ENCODE assay signal across 20 mouse cellular contexts in genomic region chr12:12588771-12589370, GRCm38 (mm10).
DNase-seq lines count a peak whose midpoint lies in the region; ATAC-seq lines count a peak whose summit lies in the region.
"Had no signal": no experiment of that assay in that cellular context is flagged by ENCODE, and none has a peak within 500 bp of the region (broad histone marks: within the 10 kb centered on the region; RNA-seq: fewer than 3 reads in every experiment).

No protein-coding gene starts in this region.

- H3K27me3 ChIP-seq in limb, embryonic 10.5 days (ENCODE audit: low read depth, poor library complexity, severe bottlenecking), result no peaks in the 10 kb centered on the region
- H3K27me3 ChIP-seq: embryonic facial prominence, embryonic 12.5 days; hindbrain, embryonic 13.5 days; megakaryocyte, embryonic 14.5 days; midbrain, embryonic 15.5 days had no signal

- H3K36me3 ChIP-seq in limb, embryonic 10.5 days, result no peaks in the 10 kb centered on the region
- H3K36me3 ChIP-seq: embryonic facial prominence, embryonic 12.5 days; hindbrain, embryonic 13.5 days; midbrain, embryonic 15.5 days had no signal

- H3K4me3 ChIP-seq in limb, embryonic 10.5 days, result no peak overlapping the region; the same call in 1 of the 2 replicates
- H3K4me3 ChIP-seq: embryonic facial prominence, embryonic 12.5 days; hindbrain, embryonic 13.5 days; megakaryocyte, embryonic 14.5 days; midbrain, embryonic 15.5 days; myocyte had no signal

- DNase-seq in gastrocnemius, postnatal 25 days, result peak; percentile 5
- DNase-seq in gastrocnemius, postnatal 10 days, result no peak
- DNase-seq in embryo, embryonic 10.5 days (ENCODE audit: low spot score), result peak; percentile 43
- peak; percentile 72 for DNase-seq in limb, embryonic 10.5 days (ENCODE audit: low spot score)
- no peak for DNase-seq in frontal cortex, postnatal 10 days (ENCODE audit: low spot score in 2 of 2)
- no peak for DNase-seq in lung, postnatal 4 days
- DNase-seq: cerebellum, adult 8-10 months; kidney, adult 8-10 months; kidney, postnatal 25 days; liver, postnatal 0 days; lung, postnatal 14 days; thymus, postnatal 14 days had no signal

- H3K4me1 ChIP-seq in limb, embryonic 10.5 days, result peaks cover 70% of the 10 kb centered on the region
- H3K4me1 ChIP-seq: embryonic facial prominence, embryonic 12.5 days had no signal

- 0 out of 2 replicates have a peak, but pooled peaks have one; percentile 22 for ATAC-seq in common myeloid progenitor, adult 5-6 weeks (replicated peaks; ENCODE audit: low read depth, poor library complexity, severe bottlenecking)
- ATAC-seq: forebrain, embryonic 16.5 days; inflammation-experienced regulatory T-cells, adult 6 months; liver, postnatal 0 days; midbrain, embryonic 15.5 days had no signal

- H3K27ac ChIP-seq in limb, embryonic 10.5 days, result peak overlapping the region; percentile 63
- H3K27ac ChIP-seq: embryonic facial prominence, embryonic 12.5 days; hindbrain, embryonic 13.5 days; midbrain, embryonic 15.5 days had no signal

- H3K9me3 ChIP-seq in limb, embryonic 10.5 days (replicated peaks), result no peaks in the 10 kb centered on the region
- H3K9me3 ChIP-seq: embryonic facial prominence, embryonic 12.5 days; hindbrain, embryonic 13.5 days; midbrain, embryonic 15.5 days had no signal

- WGBS in limb, embryonic 10.5 days, result 12% methylated on average over 5 of the region's 5 CpGs

Comparison
In these comparisons a context has a peak if more than half of its experiments do, and no peak if none do; other contexts are left out.
1. DNase-seq: peak in gastrocnemius, postnatal 25 days (single experiment), embryo, embryonic 10.5 days (single experiment) and limb, embryonic 10.5 days (single experiment); none in gastrocnemius, postnatal 10 days (single experiment), frontal cortex, postnatal 10 days (0 of 2) and lung, postnatal 4 days (0 of 2).